Comparison of ENCODE assay signal across 28 mouse cellular contexts in genomic region chr4:70278882-70279281, GRCm38 (mm10).
A peak's percentile ranks its signal among the peaks of the same experiment; 100 is the strongest.
DNase-seq lines count a peak whose midpoint lies in the region; ATAC-seq and TF ChIP-seq lines count a peak whose summit lies in the region.
"Had no signal": no experiment of that assay in that cellular context is flagged by ENCODE, and none has a peak within 500 bp of the region (broad histone marks: within the 10 kb centered on the region; RNA-seq: fewer than 3 reads in every experiment).

No protein-coding gene starts in this region.

- H3K9me3 ChIP-seq in forebrain, embryonic 15.5 days, result no peaks in the 10 kb centered on the region
- no peaks in the 10 kb centered on the region for H3K9me3 ChIP-seq in forebrain, embryonic 11.5 days (ENCODE audit: control insufficient read depth, low read length)
- H3K9me3 ChIP-seq in forebrain, embryonic 16.5 days (ENCODE audit: control insufficient read depth, low read length), result no peaks in the 10 kb centered on the region
- H3K9me3 ChIP-seq: embryonic facial prominence, embryonic 10.5 days; embryonic facial prominence, embryonic 13.5 days; heart, embryonic 13.5 days had no signal

- no peaks in the 10 kb centered on the region for H3K27me3 ChIP-seq in forebrain, embryonic 15.5 days
- H3K27me3 ChIP-seq in forebrain, embryonic 11.5 days (ENCODE audit: control insufficient read depth, insufficient read depth, low read length), result no peaks in the 10 kb centered on the region
- no peaks in the 10 kb centered on the region for H3K27me3 ChIP-seq in forebrain, embryonic 16.5 days (replicated peaks; ENCODE audit: control insufficient read depth, insufficient read depth, low read length)
- H3K27me3 ChIP-seq: embryonic facial prominence, embryonic 13.5 days; heart, embryonic 13.5 days had no signal

- H3K27ac ChIP-seq in forebrain, embryonic 15.5 days (replicated peaks), result no peak overlapping the region
- H3K27ac ChIP-seq in forebrain, embryonic 11.5 days (ENCODE audit: low read depth, low read length), result no peak overlapping the region
- 0 out of 2 replicates have a peak overlapping the region, but pooled peaks have one; percentile 12 for H3K27ac ChIP-seq in forebrain, embryonic 16.5 days (ENCODE audit: low read length)
- H3K27ac ChIP-seq: embryonic facial prominence, embryonic 10.5 days; embryonic facial prominence, embryonic 13.5 days; gastrocnemius, adult 2 months; heart, embryonic 13.5 days; hindbrain, embryonic 14.5 days; hindbrain, postnatal 0 days had no signal

- TF ChIP-seq POLR2A in brain, embryonic 14.5 days (IDR thresholded peaks at IDR 0.05; ENCODE audit: borderline replicate concordance, extremely low read depth, insufficient read depth, insufficient read length, poor library complexity, severe bottlenecking), result no peak

- no peak overlapping the region for H3K9ac ChIP-seq in forebrain, embryonic 15.5 days (replicated peaks)
- H3K9ac ChIP-seq in forebrain, embryonic 11.5 days (ENCODE audit: low read length), result no peak overlapping the region
- no peak overlapping the region for H3K9ac ChIP-seq in forebrain, embryonic 16.5 days (replicated peaks; ENCODE audit: low read depth, low read length)
- H3K9ac ChIP-seq: embryonic facial prominence, embryonic 13.5 days; heart, embryonic 13.5 days; hindbrain, embryonic 14.5 days had no signal

- H3K4me2 ChIP-seq in forebrain, embryonic 15.5 days (replicated peaks), result no peak overlapping the region
- H3K4me2 ChIP-seq in forebrain, embryonic 11.5 days (ENCODE audit: low read depth, low read length, severe bottlenecking), result no peak overlapping the region
- no peak overlapping the region for H3K4me2 ChIP-seq in forebrain, embryonic 16.5 days (ENCODE audit: low read length)
- H3K4me2 ChIP-seq: embryonic facial prominence, embryonic 13.5 days; heart, embryonic 13.5 days; hindbrain, embryonic 14.5 days had no signal

- 0 out of 2 replicates have a peak, but pooled peaks have one; percentile 48 for ATAC-seq in forebrain, embryonic 15.5 days (replicated peaks)
- no peak for ATAC-seq in forebrain, embryonic 11.5 days (replicated peaks; ENCODE audit: low FRiP score)
- ATAC-seq in forebrain, embryonic 16.5 days, result peak; percentile 67
- no peak for ATAC-seq in granulocyte monocyte progenitor cell, adult 5-6 weeks (replicated peaks; ENCODE audit: poor library complexity, severe bottlenecking)
- ATAC-seq: activated CD4-positive, CD25-positive, alpha-beta regulatory T cell, adult 4 months; hindbrain, postnatal 0 days; inflammation-experienced regulatory T-cells, adult 6 months; intestine, embryonic 16.5 days had no signal

- no peak overlapping the region for H3K4me3 ChIP-seq in forebrain, embryonic 15.5 days
- H3K4me3 ChIP-seq in forebrain, embryonic 11.5 days (ENCODE audit: low read depth, low read length), result no peak overlapping the region
- H3K4me3 ChIP-seq in forebrain, embryonic 16.5 days (replicated peaks; ENCODE audit: low read length), result no peak overlapping the region
- H3K4me3 ChIP-seq: embryonic facial prominence, embryonic 10.5 days; embryonic facial prominence, embryonic 13.5 days; erythroblast, embryonic 14.5 days; gastrocnemius, adult 2 months; heart, embryonic 13.5 days had no signal

- no peak for DNase-seq in forebrain, embryonic 11.5 days (ENCODE audit: low spot score)
- peak; percentile 50 for DNase-seq in brain, embryonic 14.5 days (ENCODE audit: low read depth)
- DNase-seq in spleen, postnatal 36 days (ENCODE audit: low spot score in 2 of 2), result no peak
- DNase-seq: adrenal gland, adult 8-10 months; adrenal gland, postnatal 25 days; cerebellum, adult 11-12 months; cerebellum, adult 8-10 months; cerebellum, postnatal 10 days; cerebellum, postnatal 36 days; embryo, embryonic 11 days; gastrocnemius, adult 2 months; gastrocnemius, postnatal 14 days; heart, adult 18-20 months; heart, postnatal 14 days; heart, postnatal 4 days; kidney, adult 18-20 months had no signal

- 86% methylated on average over 4 of the region's 4 CpGs for WGBS in forebrain, embryonic 15.5 days
- 94% methylated on average over 4 of the region's 4 CpGs for WGBS in forebrain, embryonic 11.5 days
- WGBS in forebrain, embryonic 16.5 days, result 78% methylated on average over 4 of the region's 4 CpGs

- 0 out of 2 replicates have a peak, but pooled peaks cover 10% of the 10 kb centered on the region for H3K36me3 ChIP-seq in forebrain, embryonic 15.5 days
- H3K36me3 ChIP-seq in forebrain, embryonic 11.5 days (ENCODE audit: control insufficient read depth, insufficient read depth, low read length), result no peaks in the 10 kb centered on the region; the same call in 1 of the 2 replicates
- H3K36me3 ChIP-seq in forebrain, embryonic 16.5 days (ENCODE audit: control insufficient read depth, insufficient read depth), result peaks cover 2% of the 10 kb centered on the region; the same call in 1 of the 2 replicates

- no peaks in the 10 kb centered on the region for H3K4me1 ChIP-seq in forebrain, embryonic 15.5 days
- H3K4me1 ChIP-seq in forebrain, embryonic 11.5 days (replicated peaks; ENCODE audit: control insufficient read depth, insufficient read depth, low read length), result no peaks in the 10 kb centered on the region
- H3K4me1 ChIP-seq in forebrain, embryonic 16.5 days (replicated peaks; ENCODE audit: control insufficient read depth, insufficient read depth, low read length), result 0 out of 2 replicates have a peak, but pooled peaks cover 3% of the 10 kb centered on the region
- H3K4me1 ChIP-seq: embryonic facial prominence, embryonic 10.5 days; embryonic facial prominence, embryonic 13.5 days had no signal

- TF ChIP-seq CTCF in brain, embryonic 14.5 days (IDR thresholded peaks at IDR 0.05; ENCODE audit: borderline replicate concordance, extremely low read depth, insufficient read depth, insufficient read length), result no peak

Comparison
In these comparisons a context has a peak if more than half of its experiments do, and no peak if none do; other contexts are left out.
1. ATAC-seq: peak in forebrain, embryonic 15.5 days (single experiment) and forebrain, embryonic 16.5 days (single experiment); none in forebrain, embryonic 11.5 days (single experiment) and granulocyte monocyte progenitor cell, adult 5-6 weeks (single experiment).